Mouse (Mus musculus): ENCODE data around the gene Map7d1. TPM values are rescaled to one million over a fixed set of nuclear protein-coding genes. Genes with fewer than 3 reads are reported as not detected.

Gene Map7d1
- polyA plus RNA-seq, 1 experiment: 47.3 TPM

DNA sequence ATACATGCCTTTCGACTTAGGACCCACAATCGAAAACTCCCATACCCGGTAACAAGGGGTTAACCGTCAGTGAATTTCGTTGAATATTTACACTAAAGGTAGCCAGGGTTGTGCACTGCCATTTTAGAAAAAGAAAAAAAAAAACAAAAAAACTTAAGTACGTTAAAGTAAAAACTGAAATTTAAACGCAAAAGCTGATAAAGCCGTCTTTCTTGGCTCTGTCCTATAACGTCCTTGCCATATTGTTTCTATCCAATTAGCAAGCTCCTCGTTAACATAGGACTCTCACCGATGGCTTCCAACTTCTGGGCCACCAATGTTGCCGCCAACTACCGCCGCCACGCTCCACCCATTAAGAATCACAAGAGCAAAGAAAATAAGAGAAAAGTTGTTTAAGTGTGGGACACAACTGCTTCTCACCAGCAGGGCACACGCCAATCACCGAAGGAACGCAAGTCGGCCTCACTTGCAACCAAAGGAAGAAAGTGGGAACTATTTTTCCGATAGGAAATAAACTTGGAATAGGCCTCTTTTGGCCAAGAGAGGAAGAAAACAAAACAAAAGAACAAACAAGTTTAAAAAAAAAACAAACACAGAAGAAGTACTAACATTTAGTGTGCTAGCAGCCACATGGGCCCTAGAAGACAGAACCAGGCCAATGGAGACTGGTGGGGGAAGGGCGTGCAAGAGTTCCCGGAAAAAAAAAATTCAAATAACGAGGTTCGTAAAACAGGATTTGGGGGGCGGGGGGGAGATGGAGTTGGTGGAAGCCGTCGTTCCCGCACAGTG lies 54.4 kb downstream of the Map7d1 start:
- Histone ChIP-seq H3K27me3 (ENCODE audit: control insufficient read depth, insufficient read depth, low read length) (no peaks in the 10 kb centered on the region), H3K4me3 (ENCODE audit: low read depth, low read length) (peak overlapping the region; percentile 86), H3K4me1 (ENCODE audit: control insufficient read depth, insufficient read depth, insufficient read length, low read length) (peaks cover 11% of the 10 kb centered on the region; the same call in 1 of the 2 replicates), H3K36me3 (ENCODE audit: control insufficient read depth, insufficient read depth, low read length) (no peaks in the 10 kb centered on the region), H3K27ac (ENCODE audit: insufficient read depth, low read depth, low read length) (peak overlapping the region; percentile 97)
- TF ChIP-seq POLR2A (IDR thresholded peaks at IDR 0.05; ENCODE audit: low read depth, low read length) (no peak), CTCF (IDR thresholded peaks at IDR 0.05; ENCODE audit: extremely low read depth, insufficient read length, insufficient replicate concordance, low read depth, low read length) (peak; percentile 40; the same call in 1 of the 2 replicates)
- WGBS: under 1% methylated on average over 28 of the region's 28 CpGs

DNA sequence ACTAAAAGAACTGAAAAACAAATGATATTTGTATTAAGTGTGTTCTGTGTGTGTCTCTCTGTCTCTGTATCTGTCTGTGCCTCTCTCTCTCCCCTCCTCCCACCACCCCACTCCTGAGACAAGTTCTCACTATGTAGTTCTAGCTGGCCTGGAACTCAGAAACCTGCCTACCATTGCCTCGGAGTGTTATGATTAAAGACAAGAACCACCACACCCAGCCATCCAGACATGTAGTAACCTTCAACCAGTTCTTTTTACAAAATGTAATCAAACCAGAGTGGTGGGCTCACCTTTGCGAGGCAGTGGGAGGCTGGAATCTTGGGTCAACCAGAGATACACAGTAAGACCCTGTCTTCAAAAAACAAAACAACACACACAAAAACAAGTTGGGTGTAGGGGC lies 55.5 kb downstream of the Map7d1 start:
- WGBS: 9% methylated on average over 2 of the region's 2 CpGs
- Histone ChIP-seq H3K4me1 (ENCODE audit: control insufficient read depth, insufficient read depth, insufficient read length, low read length) (peaks cover 11% of the 10 kb centered on the region; the same call in 1 of the 2 replicates), H3K27ac (ENCODE audit: insufficient read depth, low read depth, low read length) (no peak overlapping the region), H3K4me3 (ENCODE audit: low read depth, low read length) (no peak overlapping the region; the same call in 1 of the 2 replicates), H3K27me3 (ENCODE audit: control insufficient read depth, insufficient read depth, low read length) (no peaks in the 10 kb centered on the region), H3K36me3 (ENCODE audit: control insufficient read depth, insufficient read depth, low read length) (no peaks in the 10 kb centered on the region)
- no peak for TF ChIP-seq POLR2A (IDR thresholded peaks at IDR 0.05; ENCODE audit: low read depth, low read length)

DNA sequence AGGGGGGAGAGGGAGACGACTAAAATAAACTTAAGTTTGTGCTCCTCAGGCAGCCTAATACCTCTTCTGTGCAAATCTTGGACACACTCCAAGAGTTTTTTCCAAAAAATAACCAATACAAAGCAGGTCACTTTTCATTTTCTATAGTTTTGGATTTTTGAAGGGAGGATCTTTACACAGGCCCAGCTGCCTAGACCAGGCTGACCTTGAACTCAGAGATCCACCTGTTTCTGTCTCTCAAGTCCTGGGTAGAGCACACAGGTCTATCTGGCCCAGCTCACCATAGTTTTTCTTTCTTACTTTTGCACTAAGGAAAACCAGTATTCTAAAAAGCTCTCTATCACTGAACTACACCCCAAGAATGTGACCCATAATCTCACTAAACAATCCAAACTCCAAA lies 56.1 kb downstream of the Map7d1 start:
- Histone ChIP-seq H3K36me3 (ENCODE audit: control insufficient read depth, insufficient read depth, low read length) (no peaks in the 10 kb centered on the region), H3K27me3 (ENCODE audit: control insufficient read depth, insufficient read depth, low read length) (no peaks in the 10 kb centered on the region), H3K4me1 (ENCODE audit: control insufficient read depth, insufficient read depth, insufficient read length, low read length) (peaks cover 11% of the 10 kb centered on the region; the same call in 1 of the 2 replicates), H3K4me3 (ENCODE audit: low read depth, low read length) (no peak overlapping the region), H3K27ac (ENCODE audit: insufficient read depth, low read depth, low read length) (no peak overlapping the region)
- 12% methylated on average over 1 of the region's 1 CpGs for WGBS
- TF ChIP-seq CTCF (IDR thresholded peaks at IDR 0.05; ENCODE audit: extremely low read depth, insufficient read length, insufficient replicate concordance, low read depth, low read length): no peak
- no peak for TF ChIP-seq POLR2A (IDR thresholded peaks at IDR 0.05; ENCODE audit: low read depth, low read length)

DNA sequence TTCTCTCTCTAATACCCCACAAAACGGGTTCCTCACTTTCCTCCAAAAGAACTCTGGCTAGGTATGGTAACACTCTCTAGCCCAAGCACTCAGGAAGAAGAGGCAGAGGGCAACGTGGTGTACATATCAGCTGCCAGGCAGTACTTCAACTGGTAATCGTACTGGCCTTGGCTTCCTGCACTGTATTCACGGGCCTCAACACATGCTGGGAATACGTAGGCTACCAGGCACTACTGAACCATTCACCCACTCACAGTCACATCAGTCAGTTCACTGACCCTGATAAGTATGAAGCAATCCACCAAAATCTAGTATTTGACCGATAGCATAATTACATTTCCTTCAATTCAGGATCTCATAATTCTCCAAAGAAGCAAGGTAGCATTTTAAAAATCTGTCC lies 56.6 kb downstream of the Map7d1 start:
- TF ChIP-seq CTCF (IDR thresholded peaks at IDR 0.05; ENCODE audit: extremely low read depth, insufficient read length, insufficient replicate concordance, low read depth, low read length): no peak
- no peak for TF ChIP-seq POLR2A (IDR thresholded peaks at IDR 0.05; ENCODE audit: low read depth, low read length)
- Histone ChIP-seq H3K4me3 (ENCODE audit: low read depth, low read length) (no peak overlapping the region), H3K27me3 (ENCODE audit: control insufficient read depth, insufficient read depth, low read length) (no peaks in the 10 kb centered on the region), H3K4me1 (ENCODE audit: control insufficient read depth, insufficient read depth, insufficient read length, low read length) (peaks cover 11% of the 10 kb centered on the region; the same call in 1 of the 2 replicates), H3K27ac (ENCODE audit: insufficient read depth, low read depth, low read length) (no peak overlapping the region), H3K36me3 (ENCODE audit: control insufficient read depth, insufficient read depth, low read length) (0 out of 2 replicates have a peak, but pooled peaks cover 2% of the 10 kb centered on the region)
- WGBS: 14% methylated on average over 6 of the region's 6 CpGs

DNA sequence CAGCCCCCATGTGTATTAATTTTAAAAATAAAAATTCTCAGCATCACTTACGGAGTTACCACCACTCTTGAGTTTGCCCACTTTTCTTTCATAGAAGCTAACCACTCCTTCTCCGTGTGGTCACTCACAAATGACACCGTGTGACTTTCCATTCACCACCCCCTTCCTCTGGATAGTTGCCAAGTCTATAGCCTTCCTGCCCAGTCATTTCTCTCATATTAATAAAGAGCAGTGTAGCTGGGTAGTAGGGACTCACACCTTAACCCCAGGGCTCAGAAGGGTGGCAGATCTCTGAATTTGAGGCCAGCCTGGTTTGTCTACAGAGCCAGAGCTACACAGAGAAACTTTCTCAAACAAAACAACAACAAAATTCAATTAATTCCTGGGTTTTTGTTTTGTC lies 58.7 kb downstream of the Map7d1 start:
- no peak for TF ChIP-seq CTCF (IDR thresholded peaks at IDR 0.05; ENCODE audit: extremely low read depth, insufficient read length, insufficient replicate concordance, low read depth, low read length)
- no peak for TF ChIP-seq POLR2A (IDR thresholded peaks at IDR 0.05; ENCODE audit: low read depth, low read length)
- H3K4me3 ChIP-seq (ENCODE audit: low read depth, low read length): no peak overlapping the region
- H3K36me3 ChIP-seq (ENCODE audit: control insufficient read depth, insufficient read depth, low read length): peaks cover 12% of the 10 kb centered on the region
- no peak overlapping the region for H3K27ac ChIP-seq (ENCODE audit: insufficient read depth, low read depth, low read length)
- 40% methylated on average over 3 of the region's 3 CpGs for WGBS
- no peaks in the 10 kb centered on the region for H3K27me3 ChIP-seq (ENCODE audit: control insufficient read depth, insufficient read depth, low read length)
- H3K4me1 ChIP-seq (ENCODE audit: control insufficient read depth, insufficient read depth, insufficient read length, low read length): peaks cover 8% of the 10 kb centered on the region; the same call in 1 of the 2 replicates

DNA sequence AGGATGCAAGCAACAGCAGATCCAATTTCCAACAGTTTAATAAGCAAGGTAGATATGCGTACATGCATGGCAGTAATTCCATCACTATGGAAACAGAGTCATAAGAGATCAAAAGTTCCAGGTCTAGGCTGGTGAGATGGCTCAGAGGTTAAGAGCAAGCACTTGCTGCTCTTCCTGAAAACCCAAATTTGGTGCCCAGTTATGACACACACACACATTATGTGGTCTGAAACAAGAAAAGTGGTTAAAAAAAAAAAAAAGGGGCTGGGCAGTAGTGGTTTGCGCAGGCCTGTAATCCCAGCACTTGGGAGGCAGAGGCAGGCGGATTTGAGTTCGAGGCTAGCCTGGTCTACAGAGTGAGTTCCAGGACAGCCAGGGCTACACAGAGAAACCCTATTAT lies 61.2 kb downstream of the Map7d1 start:
- no peak overlapping the region for H3K4me3 ChIP-seq (ENCODE audit: low read depth, low read length)
- no peak for TF ChIP-seq CTCF (IDR thresholded peaks at IDR 0.05; ENCODE audit: extremely low read depth, insufficient read length, insufficient replicate concordance, low read depth, low read length)
- H3K4me1 ChIP-seq (ENCODE audit: control insufficient read depth, insufficient read depth, insufficient read length, low read length): peaks cover 4% of the 10 kb centered on the region; the same call in 1 of the 2 replicates
- H3K27me3 ChIP-seq (ENCODE audit: control insufficient read depth, insufficient read depth, low read length): no peaks in the 10 kb centered on the region
- H3K36me3 ChIP-seq (ENCODE audit: control insufficient read depth, insufficient read depth, low read length): peaks cover 20% of the 10 kb centered on the region
- H3K27ac ChIP-seq (ENCODE audit: insufficient read depth, low read depth, low read length): no peak overlapping the region
- WGBS: 76% methylated on average over 4 of the region's 4 CpGs

DNA sequence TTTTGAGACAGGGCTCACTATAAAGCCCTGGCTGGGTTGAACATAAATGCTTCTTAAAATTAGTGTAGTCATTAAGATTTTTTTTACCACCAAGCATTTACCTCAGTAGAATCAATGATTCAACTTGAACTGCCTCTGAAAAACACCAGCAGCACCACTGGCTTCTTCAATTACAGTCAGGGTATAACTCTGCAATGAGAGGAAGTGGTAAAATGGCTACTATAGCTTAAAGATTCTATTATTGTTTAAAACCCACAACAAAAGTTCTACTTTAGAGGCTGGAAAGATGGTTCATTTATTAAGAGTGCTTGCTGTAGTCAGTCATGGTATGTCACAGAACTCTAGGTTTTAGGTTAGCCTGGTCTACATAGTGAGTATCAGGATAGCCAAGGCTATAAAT lies 61.9 kb downstream of the Map7d1 start:
- Histone ChIP-seq H3K36me3 (ENCODE audit: control insufficient read depth, insufficient read depth, low read length) (peaks cover 23% of the 10 kb centered on the region), H3K27me3 (ENCODE audit: control insufficient read depth, insufficient read depth, low read length) (no peaks in the 10 kb centered on the region), H3K4me3 (ENCODE audit: low read depth, low read length) (no peak overlapping the region), H3K27ac (ENCODE audit: insufficient read depth, low read depth, low read length) (no peak overlapping the region), H3K4me1 (ENCODE audit: control insufficient read depth, insufficient read depth, insufficient read length, low read length) (peaks cover 2% of the 10 kb centered on the region; the same call in 1 of the 2 replicates)
- TF ChIP-seq CTCF (IDR thresholded peaks at IDR 0.05; ENCODE audit: extremely low read depth, insufficient read length, insufficient replicate concordance, low read depth, low read length): no peak
- TF ChIP-seq POLR2A (IDR thresholded peaks at IDR 0.05; ENCODE audit: low read depth, low read length): no peak

Data from small intestine, adult 2 months (tissue).